Mouse (Mus musculus) testis, postnatal 14 days (tissue): ENCODE measurements around the gene Trim2.

Source experiments
- DNase-seq: peaks from one replicate; pipeline ENCODE4 v3.0.0; 2021; ENCODE audit warnings: low spot score

Gene Trim2

GRCm38 (mm10) chr3:84189629-84190173 lies 117.0 kb downstream of the Trim2 start:
- DNase-seq = no peak

- no peak for DNase-seq
These were observed 125.0 kb downstream of the Trim2 start for GRCm38 (mm10) chr3:84181717-84182116.

- no peak for DNase-seq
These were observed 125.6 kb downstream of the Trim2 start for GRCm38 (mm10) chr3:84181102-84181501.

GRCm38 (mm10) chr3:84180304-84180703 lies 126.4 kb downstream of the Trim2 start:
- no peak for DNase-seq

- no peak for DNase-seq
These were observed 128.8 kb downstream of the Trim2 start for GRCm38 (mm10) chr3:84177834-84178233.

GRCm38 (mm10) chr3:84175337-84176315 lies 131.1 kb downstream of the Trim2 start:
- peak; percentile 24 for DNase-seq

- DNase-seq = no peak
These were observed 133.0 kb downstream of the Trim2 start, which contains the start of gene Gm6525 for GRCm38 (mm10) chr3:84173581-84174154. TSS of gene Gm6525 (plus strand) at chr3:84174104.

- DNase-seq = no peak
These were observed 134.3 kb downstream of the Trim2 start for GRCm38 (mm10) chr3:84172406-84172805.

GRCm38 (mm10) chr3:84169393-84170005 lies 137.2 kb downstream of the Trim2 start:
- no peak for DNase-seq

- DNase-seq = no peak
These were observed 137.7 kb downstream of the Trim2 start for GRCm38 (mm10) chr3:84168943-84169342.

- no peak for DNase-seq
These were observed 140.6 kb downstream of the Trim2 start for GRCm38 (mm10) chr3:84166073-84166472.

GRCm38 (mm10) chr3:84165391-84165790 lies 141.3 kb downstream of the Trim2 start:
- no peak for DNase-seq

- no peak for DNase-seq
These were observed 148.9 kb downstream of the Trim2 start for GRCm38 (mm10) chr3:84157559-84158350.

- DNase-seq = no peak
These were observed 149.7 kb downstream of the Trim2 start for GRCm38 (mm10) chr3:84157011-84157410.

GRCm38 (mm10) chr3:84156105-84156504 lies 150.6 kb downstream of the Trim2 start:
- DNase-seq = no peak

- peak; percentile 96 for DNase-seq
These were observed 151.1 kb downstream of the Trim2 start, which contains the start of gene Mnd1 for GRCm38 (mm10) chr3:84155558-84156006. TSS of gene Mnd1 (minus strand) at chr3:84155786.

GRCm38 (mm10) chr3:84155146-84155545 lies 151.5 kb downstream of the Trim2 start:
- no peak for DNase-seq

- peak; percentile 18 for DNase-seq
These were observed 151.9 kb downstream of the Trim2 start for GRCm38 (mm10) chr3:84154721-84155141.

GRCm38 (mm10) chr3:84149831-84150230 lies 156.8 kb downstream of the Trim2 start:
- no peak for DNase-seq

GRCm38 (mm10) chr3:84140947-84141346 lies 165.7 kb downstream of the Trim2 start:
- DNase-seq = no peak

GRCm38 (mm10) chr3:84136509-84136908 lies 170.2 kb downstream of the Trim2 start:
- no peak for DNase-seq
